6 mouse cellular contexts compared by ENCODE assay signal in genomic region chr9:84502981-84503380, GRCm38 (mm10).
A peak's percentile ranks its signal among the peaks of the same experiment; 100 is the strongest.
DNase-seq lines count a peak whose midpoint lies in the region; TF ChIP-seq lines count a peak whose summit lies in the region.
"Not testable (repeated sequence)": the region's sequence is repeated elsewhere in the genome, so short reads cannot be mapped to it uniquely, and the experiment has no call there.

No protein-coding gene starts in this region.

- not testable (repeated sequence) for TF ChIP-seq CTCF in ES-Bruce4 (IDR thresholded peaks at IDR 0.05; ENCODE audit: low read depth, low read length)

- not testable (repeated sequence) for H3K27me3 ChIP-seq in ES-Bruce4 (ENCODE audit: control insufficient read depth, insufficient read depth, low read length, poor library complexity, severe bottlenecking)

- in situ Hi-C loops in ES-E14 (cut with MboI; ENCODE audit: low sequenced_read_pairs in 2 of 2, unreplicated experiment in 2 of 2), result not testable (repeated sequence)

- H3K9me3 ChIP-seq in ES-Bruce4 (replicated peaks; ENCODE audit: control insufficient read depth, insufficient read depth, low read length, poor library complexity, severe bottlenecking); ES-E14 (ENCODE audit: control insufficient read depth, insufficient read depth, low read depth, low read length): not testable (repeated sequence)

- peak overlapping the region; percentile 93 for H3K27ac ChIP-seq in ES-Bruce4 (ENCODE audit: insufficient read depth, low read length)
- H3K27ac ChIP-seq in ES-E14 (ENCODE audit: insufficient read depth, low read depth, low read length, poor library complexity, severe bottlenecking), result not testable (repeated sequence)

- TF ChIP-seq EP300 in ES-Bruce4 (IDR thresholded peaks at IDR 0.05; ENCODE audit: insufficient read depth, low read depth, low read length), result not testable (repeated sequence)

- H3K4me1 ChIP-seq in ES-Bruce4 (ENCODE audit: control insufficient read depth, insufficient read depth, low read length); ES-E14 (ENCODE audit: control insufficient read depth in 2 of 2, insufficient read depth in 2 of 2, low read length in 2 of 2, poor library complexity in 1 of 2): not testable (repeated sequence)

- H3K36me3 ChIP-seq in ES-Bruce4 (ENCODE audit: control insufficient read depth, insufficient read depth, low read length, poor library complexity, severe bottlenecking); ES-E14 (ENCODE audit: control insufficient read depth, insufficient read depth, low read length, poor library complexity, severe bottlenecking): not testable (repeated sequence)

- DNase-seq in ES-CJ7 (ENCODE audit: low read depth, low spot score) (peak; percentile 83), ES-E14 (ENCODE audit: low read depth, low spot score) (peak; percentile 25), R1 (ENCODE audit: low read depth, low spot score) (peak; percentile 89), WW6 (ENCODE audit: low read depth, low spot score) (peak; percentile 11), ZHBTc4 (ENCODE audit: low read depth, low spot score) (peak; percentile 78)

- not testable (repeated sequence) for H3K4me3 ChIP-seq in ES-Bruce4 (ENCODE audit: low read depth, low read length); ES-E14 (ENCODE audit: insufficient read depth in 1 of 2, low read depth in 1 of 2, low read length in 2 of 2, poor library complexity in 1 of 2, severe bottlenecking in 1 of 2)

- TF ChIP-seq POLR2A in ES-Bruce4 (IDR thresholded peaks at IDR 0.05; ENCODE audit: insufficient read depth, low read length), result not testable (repeated sequence)

- not testable (repeated sequence) for H3K9ac ChIP-seq in ES-Bruce4 (ENCODE audit: low read depth, poor library complexity, severe bottlenecking); ES-E14 (ENCODE audit: insufficient read depth, low read depth, low read length, poor library complexity, severe bottlenecking)

TF ChIP-seq in ES-E14, 5 proteins besides CTCF, POLR2A, EP300 and RAD21:
- peak; percentile 76 for TF ChIP-seq MAFK (IDR thresholded peaks at IDR 0.05; ENCODE audit: insufficient read depth, low read depth, low read length)

Comparison
In these comparisons a context has a peak if more than half of its experiments do, and no peak if none do; other contexts are left out.
1. DNase-seq: peak in every context shown above with its lines; median percentile 89 in R1; 83 in ES-CJ7; 78 in ZHBTc4; 25 in ES-E14; 11 in WW6.